Mouse (Mus musculus) bone marrow macrophage, adult 2 months (primary cell): ENCODE results near the gene Gm26727.

Source experiments
- CTCF ChIP-seq: IDR thresholded peaks from 2 replicates; pipeline ENCODE4 v1.5.1; 2012; ENCODE audit warnings: low read depth, mild to moderate bottlenecking, low read length, moderate library complexity
- POLR2A ChIP-seq: IDR thresholded peaks from 2 replicates; pipeline ENCODE4 v1.6.1; 2012; ENCODE audit warnings: mild to moderate bottlenecking, low read depth, low read length, borderline replicate concordance

DNA sequence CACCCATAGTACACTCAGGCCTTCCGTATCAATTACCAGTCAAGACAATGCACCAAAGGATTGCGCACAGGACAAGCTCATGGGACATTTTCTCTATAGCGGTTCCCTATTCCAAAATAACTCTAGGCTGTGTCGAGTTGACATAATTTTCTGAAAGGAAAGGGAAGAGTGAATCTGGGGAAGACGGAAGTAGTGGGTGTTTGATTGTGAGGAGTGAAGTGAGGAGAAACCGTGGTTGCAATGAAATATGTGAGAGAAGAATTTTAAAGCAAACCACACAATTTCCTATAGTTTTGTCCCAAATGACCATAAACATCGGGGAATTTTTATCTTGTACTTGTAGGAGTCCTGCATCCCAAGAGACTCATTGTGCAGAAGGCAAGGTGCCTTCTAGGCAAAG is 34.1 kb upstream of the Gm26727 start:
- no peak for TF ChIP-seq CTCF
- no peak for TF ChIP-seq POLR2A
